Mouse (Mus musculus) heart, embryonic 16.5 days (tissue): Measurements from ENCODE around the gene Zfp866. TPM values are rescaled to one million over a fixed set of nuclear protein-coding genes. Genes with fewer than 3 reads are reported as not detected.

Experiments
- ATAC-seq: fragments of 200-750 bp; cut with Nextera tagmentation; replicated peaks from 2 replicates; pipeline ENCODE4 v1.8.0; 2017; ENCODE audit warnings: moderate number of reproducible peaks; ENCODE audit not compliant: insufficient read depth, low FRiP score; ENCODE audit errors: extremely low read depth
- H3K27ac ChIP-seq: fragments of 300-500 bp; sonication (generic); 2 replicates; pipeline ENCODE4 v1.5.1; 2014; ENCODE audit warnings: mild to moderate bottlenecking, low read length, control low read depth, moderate library complexity
- H3K27me3 ChIP-seq: fragments of 300-500 bp; sonication (generic); 2 replicates; pipeline ENCODE4 v1.6.1; 2014; ENCODE audit warnings: low read length, mixed read lengths; ENCODE audit not compliant: control insufficient read depth, insufficient read depth
- H3K36me3 ChIP-seq: fragments of 300-500 bp; sonication (generic); 2 replicates; pipeline ENCODE4 v1.6.1; 2014; ENCODE audit not compliant: control insufficient read depth, insufficient read depth
- H3K4me1 ChIP-seq: fragments of 300-500 bp; sonication (generic); 2 replicates; pipeline ENCODE4 v1.6.1; 2014; ENCODE audit warnings: low read length, mixed read lengths; ENCODE audit not compliant: control insufficient read depth, insufficient read depth
- H3K4me2 ChIP-seq: fragments of 300-500 bp; sonication (generic); 2 replicates; pipeline ENCODE4 v1.6.1; 2014; ENCODE audit warnings: low read depth, mild to moderate bottlenecking, control low read depth, low read length
- H3K4me3 ChIP-seq: fragments of 300-500 bp; sonication (generic); 2 replicates; pipeline ENCODE4 v1.5.1; 2014; ENCODE audit warnings: mild to moderate bottlenecking, control low read depth, low read length
- H3K9ac ChIP-seq: fragments of 300-500 bp; sonication (generic); 2 replicates; pipeline ENCODE4 v1.6.1; 2014; ENCODE audit warnings: low read length, control low read depth
- H3K9me3 ChIP-seq: fragments of 300-500 bp; sonication (generic); replicated peaks from 2 replicates; pipeline ENCODE4 v1.6.1; 2016; ENCODE audit warnings: low read length; ENCODE audit not compliant: control insufficient read depth
- WGBS: fragments of 180-500 bp; shearing (Covaris S2); extraction: QIAGEN DNeasy Blood & Tissue Kit; methylation state at CpG from one replicate; pipeline ENCODE4 v1.1.7; 2014; 5-methylcytosine and 5-hydroxymethylcytosine counted together
- polyA plus RNA-seq: library from polyadenylated mRNA; unstranded; fragments of >200 nt; fragmentation: Nextera tagmentation; extraction: Ambion mirVana; gene quantifications from 2 replicates; pipeline ENCODE4 v1.2.1, GENCODE M21; 2015

The Zfp866 gene
- polyA plus RNA-seq, 1 experiment from 2014 or later: 20.3 TPM

DNA sequence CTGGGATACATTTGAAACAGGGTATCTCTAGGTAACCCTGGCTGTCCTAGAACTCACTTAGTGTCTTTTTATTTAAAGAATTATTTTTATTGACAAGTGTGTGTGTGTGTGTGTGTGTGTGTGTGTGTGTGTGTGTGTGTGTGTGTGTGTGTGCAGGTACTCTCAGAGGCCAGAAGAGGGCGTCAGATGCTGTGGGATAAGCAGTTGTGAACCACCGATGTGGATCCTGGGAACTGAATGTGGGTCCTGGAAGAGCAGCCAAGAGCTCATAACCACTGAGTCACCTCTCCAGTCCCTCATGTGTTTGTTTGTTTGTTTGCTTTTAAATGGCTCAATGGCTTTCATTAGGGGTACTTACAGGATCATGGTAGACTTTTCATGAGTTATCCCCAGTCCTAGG is 23.9 kb upstream of the Zfp866 start:
- Histone ChIP-seq H3K4me1 (no peaks in the 10 kb centered on the region), H3K4me2 (no peak overlapping the region), H3K4me3 (no peak overlapping the region), H3K27me3 (no peaks in the 10 kb centered on the region), H3K9ac (no peak overlapping the region), H3K36me3 (peaks cover 14% of the 10 kb centered on the region), H3K9me3 (peaks cover 2% of the 10 kb centered on the region; the same call in 1 of the 2 replicates), H3K27ac (no peak overlapping the region)
- 89% methylated on average over 2 of the region's 2 CpGs for WGBS
- ATAC-seq: no peak

DNA sequence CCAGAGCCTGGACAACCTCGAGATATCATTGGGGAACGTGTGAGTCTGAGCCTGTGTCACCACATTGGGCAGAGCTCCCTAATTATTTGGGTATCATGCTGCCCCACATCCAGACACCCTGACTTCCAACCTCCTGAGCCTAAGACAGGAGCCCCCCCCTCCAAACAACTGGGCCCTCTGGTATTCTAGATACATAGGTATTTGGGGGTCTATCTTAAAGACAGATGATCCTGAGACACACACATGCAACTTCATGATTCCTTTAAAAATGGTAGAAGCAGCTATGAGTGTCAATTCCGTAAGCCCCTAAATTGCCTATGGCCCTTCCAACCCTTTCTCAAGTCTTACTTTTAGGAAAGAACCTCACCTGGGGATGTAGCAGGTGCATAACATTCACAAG is 18.8 kb upstream of the Zfp866 start:
- Histone ChIP-seq H3K9ac (no peak overlapping the region), H3K4me1 (peaks cover 4% of the 10 kb centered on the region), H3K4me2 (no peak overlapping the region), H3K9me3 (peaks cover 2% of the 10 kb centered on the region; the same call in 1 of the 2 replicates), H3K27me3 (no peaks in the 10 kb centered on the region), H3K36me3 (peaks cover 43% of the 10 kb centered on the region), H3K27ac (no peak overlapping the region), H3K4me3 (no peak overlapping the region)
- no peak for ATAC-seq
- WGBS: 49% methylated on average over 3 of the region's 3 CpGs

DNA sequence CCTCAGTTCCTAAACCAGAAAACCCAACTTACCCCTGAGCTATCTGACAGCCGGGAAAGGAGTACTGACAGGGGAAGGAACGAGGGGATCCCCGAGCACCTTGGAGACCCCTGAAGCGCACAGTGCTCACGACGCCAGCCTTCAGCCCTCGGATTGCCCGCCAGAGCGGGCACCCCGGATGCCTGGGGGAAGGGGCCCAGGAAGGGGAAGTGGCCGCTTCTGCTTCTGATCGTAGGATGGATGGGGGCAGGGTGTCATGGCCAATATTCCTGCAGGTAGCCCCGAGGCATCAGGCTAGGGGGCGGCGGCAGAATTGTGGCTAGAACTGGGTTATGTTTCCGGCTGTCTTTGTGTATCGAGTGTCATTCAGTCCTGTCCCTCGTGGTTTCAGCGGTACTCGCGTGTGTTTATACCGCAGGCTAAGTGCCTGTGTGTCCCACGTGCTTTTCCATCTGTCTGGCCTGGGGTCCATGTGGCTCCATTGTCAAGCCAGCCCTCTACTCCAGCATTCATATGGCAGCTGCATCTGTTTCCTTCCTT is 18.0 kb upstream of the Zfp866 start:
- peaks cover 47% of the 10 kb centered on the region for H3K36me3 ChIP-seq
- peak; percentile 59 for ATAC-seq

DNA sequence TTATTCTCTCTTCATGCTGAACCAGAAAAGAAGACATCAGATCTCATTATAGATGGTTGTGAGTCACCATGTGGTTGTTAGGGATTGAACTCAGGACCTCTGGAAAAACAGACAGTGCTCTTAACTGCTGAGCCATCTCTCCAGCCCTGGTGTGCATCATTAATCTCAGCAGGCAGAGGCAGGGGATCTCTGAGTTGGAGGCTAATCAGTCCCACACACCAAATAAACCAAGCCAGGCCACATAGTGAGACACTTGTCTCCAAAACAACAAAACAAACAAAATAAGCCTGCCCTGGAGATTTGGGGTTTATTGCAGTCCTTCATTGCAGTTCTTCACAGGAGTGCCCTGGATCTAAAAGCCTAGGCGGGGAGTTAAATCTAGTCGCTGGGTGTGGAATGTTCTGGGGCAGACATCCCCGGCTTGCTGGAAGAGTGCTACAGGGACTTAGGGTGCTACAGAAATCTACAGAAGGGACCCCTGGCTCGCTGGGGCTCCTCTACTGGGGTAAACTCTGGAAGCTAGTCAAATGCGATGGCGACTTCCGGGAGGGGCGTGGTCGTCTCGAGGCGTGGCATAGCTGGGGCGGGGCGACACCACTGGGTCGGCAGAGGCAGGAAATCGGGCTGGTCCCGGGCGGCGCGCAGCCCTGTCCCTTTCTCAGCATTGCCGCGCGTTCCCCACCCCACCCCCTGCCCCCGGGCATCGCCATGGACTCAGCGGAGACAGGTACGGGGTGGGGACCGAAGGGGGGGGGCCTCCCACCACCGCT is 17.3 kb upstream of the Zfp866 start, which contains the start of gene Gmip:
Gene Gmip, plus strand, starts transcription at position 586 of the 770 bp plus-strand sequence.
- Histone ChIP-seq H3K27me3 (no peaks in the 10 kb centered on the region), H3K9me3 (peaks cover 2% of the 10 kb centered on the region; the same call in 1 of the 2 replicates), H3K4me1 (peaks cover 4% of the 10 kb centered on the region), H3K36me3 (peaks cover 47% of the 10 kb centered on the region), H3K9ac (peak within 1 kb of the TSS; percentile 66), H3K27ac (no peak within 1 kb of the TSS), H3K4me2 (peak within 1 kb of the TSS; percentile 81), H3K4me3 (peak within 1 kb of the TSS; percentile 60)
- peak; percentile 83 for ATAC-seq
- 7% methylated on average over 26 of the region's 28 CpGs for WGBS

More for the DNA sequence above, 18.0 kb upstream of the Zfp866 start:
- no peak overlapping the region for H3K27ac ChIP-seq
- H3K4me1 ChIP-seq: peaks cover 4% of the 10 kb centered on the region
- peaks cover 2% of the 10 kb centered on the region; the same call in 1 of the 2 replicates for H3K9me3 ChIP-seq
- peak overlapping the region; percentile 81 for H3K4me2 ChIP-seq
- H3K4me3 ChIP-seq: peak overlapping the region; percentile 60
- WGBS: under 1% methylated on average over 23 of the region's 23 CpGs
- H3K9ac ChIP-seq: peak overlapping the region; percentile 66
- H3K27me3 ChIP-seq: no peaks in the 10 kb centered on the region

DNA sequence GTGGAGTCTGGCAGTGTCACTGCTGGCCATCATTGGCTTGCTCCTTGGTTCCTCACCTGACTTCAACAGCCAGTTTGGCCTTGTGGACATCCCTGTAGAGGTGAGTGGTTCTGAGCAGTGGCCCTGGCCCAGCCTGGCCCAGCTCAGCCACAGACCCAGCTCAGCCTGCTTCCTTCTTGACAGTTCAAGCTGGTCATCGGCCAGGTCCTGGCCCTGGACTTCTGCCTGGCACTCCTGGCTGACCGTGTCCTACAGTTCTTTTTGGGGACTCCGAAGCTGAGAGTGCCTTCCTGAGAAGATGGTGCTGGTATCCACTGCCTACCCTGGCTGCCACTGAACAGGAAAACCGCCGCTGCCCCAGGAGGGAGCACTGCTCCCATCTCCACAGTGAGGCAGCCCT is 16.3 kb upstream of the Zfp866 start:
- Histone ChIP-seq H3K4me1 (peaks cover 4% of the 10 kb centered on the region), H3K4me2 (no peak overlapping the region), H3K9me3 (peaks cover 2% of the 10 kb centered on the region; the same call in 1 of the 2 replicates), H3K36me3 (peaks cover 57% of the 10 kb centered on the region), H3K9ac (no peak overlapping the region), H3K27me3 (no peaks in the 10 kb centered on the region), H3K27ac (no peak overlapping the region), H3K4me3 (no peak overlapping the region)
- 87% methylated on average over 5 of the region's 5 CpGs for WGBS
- no peak for ATAC-seq

DNA sequence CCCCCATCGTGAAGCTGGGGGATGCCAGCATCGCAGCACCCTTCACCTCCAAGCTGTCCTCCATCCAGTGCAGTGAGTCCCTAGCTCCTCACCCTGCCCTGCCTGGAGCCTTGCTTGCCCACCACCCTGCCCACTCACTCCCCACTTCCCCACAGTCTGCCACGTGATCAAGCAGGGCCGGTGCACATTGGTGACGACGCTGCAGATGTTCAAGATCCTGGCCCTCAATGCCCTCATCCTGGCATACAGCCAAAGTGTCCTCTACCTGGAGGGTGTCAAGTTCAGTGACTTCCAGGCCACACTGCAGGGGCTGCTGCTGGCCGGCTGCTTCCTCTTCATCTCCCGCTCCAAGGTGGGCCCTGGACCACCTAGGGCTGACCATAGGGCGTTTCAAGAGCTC is 14.5 kb upstream of the Zfp866 start:
- Histone ChIP-seq H3K27me3 (no peaks in the 10 kb centered on the region), H3K9me3 (peaks cover 2% of the 10 kb centered on the region; the same call in 1 of the 2 replicates), H3K4me2 (no peak overlapping the region), H3K4me3 (no peak overlapping the region), H3K4me1 (peaks cover 4% of the 10 kb centered on the region), H3K36me3 (peaks cover 67% of the 10 kb centered on the region), H3K9ac (no peak overlapping the region), H3K27ac (no peak overlapping the region)
- WGBS: 86% methylated on average over 9 of the region's 9 CpGs
- ATAC-seq: no peak

DNA sequence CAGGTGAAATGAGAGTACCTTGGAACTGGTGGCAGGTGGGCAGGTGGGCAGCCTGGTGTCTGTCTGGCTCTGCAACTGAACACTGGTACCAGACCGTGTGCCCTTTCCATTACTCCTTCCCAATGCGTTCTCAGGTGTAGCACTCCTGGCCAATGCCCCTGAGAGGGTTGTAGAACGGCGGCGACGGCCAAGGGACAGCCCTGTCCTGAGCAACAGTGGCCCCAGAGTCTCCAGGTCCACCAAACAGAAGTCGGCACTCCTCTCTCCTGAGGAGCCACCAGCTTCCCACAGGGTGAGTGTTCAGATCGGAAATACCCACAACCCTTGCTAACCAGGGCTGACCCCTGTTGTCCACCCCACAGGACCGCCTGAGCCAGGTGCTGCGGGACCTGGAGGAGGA is 14.1 kb upstream of the Zfp866 start:
- 89% methylated on average over 10 of the region's 10 CpGs for WGBS
- Histone ChIP-seq H3K36me3 (peaks cover 71% of the 10 kb centered on the region), H3K4me1 (peaks cover 4% of the 10 kb centered on the region), H3K9ac (no peak overlapping the region), H3K4me3 (no peak overlapping the region), H3K4me2 (no peak overlapping the region), H3K27me3 (no peaks in the 10 kb centered on the region), H3K9me3 (0 out of 2 replicates have a peak, but pooled peaks cover 1% of the 10 kb centered on the region), H3K27ac (no peak overlapping the region)
- ATAC-seq: no peak

DNA sequence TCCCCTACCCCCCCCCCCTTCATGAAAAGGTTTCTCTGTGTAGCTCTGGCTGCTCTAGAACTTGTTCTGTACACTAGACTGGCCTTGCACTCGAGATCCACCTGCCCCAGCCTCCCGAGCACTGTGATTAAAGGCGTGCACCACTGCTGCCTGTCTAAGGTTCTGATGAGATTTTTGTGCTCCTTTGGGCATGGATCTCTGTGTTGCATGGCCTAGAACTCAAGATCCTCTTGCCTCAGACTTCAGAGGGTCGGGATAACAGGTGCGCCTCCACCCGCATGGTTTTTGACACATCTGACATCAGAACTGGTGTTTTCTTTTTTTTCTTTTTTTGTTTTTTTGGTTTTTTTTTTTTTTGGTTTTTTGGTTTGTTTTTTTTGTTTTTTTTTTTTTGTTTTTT is 13.6 kb upstream of the Zfp866 start:
- Histone ChIP-seq H3K27me3 (no peaks in the 10 kb centered on the region), H3K4me1 (peaks cover 4% of the 10 kb centered on the region), H3K9ac (no peak overlapping the region), H3K4me3 (no peak overlapping the region), H3K4me2 (no peak overlapping the region), H3K27ac (no peak overlapping the region), H3K36me3 (peaks cover 76% of the 10 kb centered on the region), H3K9me3 (no peaks in the 10 kb centered on the region)
- WGBS: 88% methylated on average over 6 of the region's 6 CpGs
- ATAC-seq: no peak

DNA sequence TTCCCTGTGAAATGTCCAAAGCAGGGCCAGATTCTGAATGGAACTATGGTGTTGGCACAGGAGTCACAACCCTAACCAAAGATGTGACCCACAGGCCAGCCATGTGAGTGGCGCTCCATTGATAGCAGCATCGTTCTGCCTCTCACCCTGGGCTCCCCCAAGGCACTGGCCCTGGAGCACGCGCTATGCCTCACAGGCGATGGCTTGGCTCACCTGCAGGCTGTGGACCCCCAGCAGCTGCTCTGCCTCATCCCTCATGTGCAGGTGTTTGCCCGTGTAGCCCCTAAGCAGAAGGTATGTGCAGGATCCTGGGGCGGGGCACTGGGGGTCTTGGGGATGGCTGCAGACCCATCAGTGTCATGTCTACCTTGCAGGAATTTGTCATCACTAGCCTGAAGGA is 12.4 kb upstream of the Zfp866 start:
- no peaks in the 10 kb centered on the region for H3K9me3 ChIP-seq
- peaks cover 87% of the 10 kb centered on the region for H3K36me3 ChIP-seq

More for the DNA sequence above, 12.4 kb upstream of the Zfp866 start:
- 91% methylated on average over 7 of the region's 7 CpGs for WGBS
- no peaks in the 10 kb centered on the region for H3K27me3 ChIP-seq
- no peak overlapping the region for H3K9ac ChIP-seq
- no peak overlapping the region for H3K27ac ChIP-seq
- ATAC-seq: no peak
- no peak overlapping the region for H3K4me3 ChIP-seq
- H3K4me2 ChIP-seq: no peak overlapping the region
- H3K4me1 ChIP-seq: peaks cover 3% of the 10 kb centered on the region
